Mouse (Mus musculus) intestine, embryonic 15.5 days (tissue): ENCODE results near the gene Lck. TPM values are rescaled to one million over a fixed set of nuclear protein-coding genes. Genes with fewer than 3 reads are reported as not detected.

Experiments
- ATAC-seq: fragments of 200-750 bp; cut with Nextera tagmentation; 2 replicates; pipeline ENCODE4 v1.8.0; 2017; ENCODE audit warnings: moderate TSS enrichment, moderate library complexity
- H3K27ac ChIP-seq: fragments of 300-500 bp; sonication (generic); 2 replicates; pipeline ENCODE4 v1.5.1; 2015; ENCODE audit warnings: mild to moderate bottlenecking, inconsistent platforms
- H3K27me3 ChIP-seq: fragments of 300-500 bp; sonication (generic); replicated peaks from 2 replicates; pipeline ENCODE4 v1.6.1; 2015; ENCODE audit warnings: inconsistent platforms
- H3K36me3 ChIP-seq: fragments of 300-500 bp; sonication (generic); 2 replicates; pipeline ENCODE4 v1.6.1; 2015; ENCODE audit warnings: inconsistent platforms
- H3K4me1 ChIP-seq: fragments of 300-500 bp; sonication (generic); replicated peaks from 2 replicates; pipeline ENCODE4 v1.6.1; 2015; ENCODE audit warnings: inconsistent platforms
- H3K4me2 ChIP-seq: fragments of 300-500 bp; sonication (generic); replicated peaks from 2 replicates; pipeline ENCODE4 v1.6.1; 2015; ENCODE audit warnings: mild to moderate bottlenecking, inconsistent platforms
- H3K4me3 ChIP-seq: fragments of 300-500 bp; sonication (generic); replicated peaks from 2 replicates; pipeline ENCODE4 v1.5.1; 2015; ENCODE audit warnings: inconsistent platforms
- H3K9ac ChIP-seq: fragments of 300-500 bp; sonication (generic); 2 replicates; pipeline ENCODE4 v1.6.1; 2015; ENCODE audit warnings: inconsistent platforms
- H3K9me3 ChIP-seq: fragments of 300-500 bp; sonication (generic); 2 replicates; pipeline ENCODE4 v1.6.1; 2016; ENCODE audit warnings: inconsistent platforms
- WGBS: fragments of 180-500 bp; shearing (Covaris S2); methylation state at CpG from one replicate; pipeline ENCODE4 v1.1.7; 2015; 5-methylcytosine and 5-hydroxymethylcytosine counted together
- polyA plus RNA-seq: library from polyadenylated mRNA; unstranded; fragments of >200 nt; fragmentation: Nextera tagmentation; extraction: Ambion mirVana; gene quantifications from 2 replicates; pipeline ENCODE4 v1.2.1, GENCODE M21; 2015

Gene Lck
- polyA plus RNA-seq, 1 experiment from 2014 or later = 9.7 TPM

- no peaks in the 10 kb centered on the region for H3K36me3 ChIP-seq
- H3K27ac ChIP-seq = no peak overlapping the region
- no peak overlapping the region for H3K4me3 ChIP-seq
- no peak for ATAC-seq
- H3K9me3 ChIP-seq = no peaks in the 10 kb centered on the region
- peaks cover 5% of the 10 kb centered on the region; the same call in 1 of the 2 replicates for H3K4me1 ChIP-seq
- WGBS = 86% methylated on average over 1 of the region's 1 CpGs
- no peak overlapping the region for H3K9ac ChIP-seq
- no peak overlapping the region for H3K4me2 ChIP-seq
- no peaks in the 10 kb centered on the region for H3K27me3 ChIP-seq
Measured at GRCm38 (mm10) chr4:129582251-129582650, 8.8 kb upstream of the Lck start.

GRCm38 (mm10) chr4:129580347-129580746 is 6.9 kb upstream of the Lck start:
- no peaks in the 10 kb centered on the region for H3K36me3 ChIP-seq
- H3K27ac ChIP-seq = no peak overlapping the region
- H3K9ac ChIP-seq = no peak overlapping the region
- WGBS = 54% methylated on average over 7 of the region's 7 CpGs
- no peak for ATAC-seq
- H3K4me3 ChIP-seq = no peak overlapping the region
- peaks cover 8% of the 10 kb centered on the region; the same call in 1 of the 2 replicates for H3K4me1 ChIP-seq
- no peaks in the 10 kb centered on the region for H3K27me3 ChIP-seq
- no peak overlapping the region for H3K4me2 ChIP-seq
- no peaks in the 10 kb centered on the region for H3K9me3 ChIP-seq

GRCm38 (mm10) chr4:129578466-129578865 is 5.0 kb upstream of the Lck start, which contains the start of gene Fam167b:
Gene Fam167b, minus strand, starts transcription at chr4:129578549.
- no peak within 1 kb of the TSS for H3K4me3 ChIP-seq
- no peaks in the 10 kb centered on the region for H3K36me3 ChIP-seq
- H3K4me2 ChIP-seq = no peak within 1 kb of the TSS
- no peak within 1 kb of the TSS for H3K9ac ChIP-seq
- ATAC-seq = no peak
- H3K27ac ChIP-seq = no peak within 1 kb of the TSS
- H3K27me3 ChIP-seq = no peaks in the 10 kb centered on the region
- 87% methylated on average over 5 of the region's 5 CpGs for WGBS
- 0 out of 2 replicates have a peak, but pooled peaks cover 3% of the 10 kb centered on the region for H3K4me1 ChIP-seq
- H3K9me3 ChIP-seq = no peaks in the 10 kb centered on the region

GRCm38 (mm10) chr4:129577688-129578087 is 4.2 kb upstream of the Lck start:
- H3K4me2 ChIP-seq = no peak overlapping the region
- H3K4me3 ChIP-seq = no peak overlapping the region
- no peaks in the 10 kb centered on the region for H3K9me3 ChIP-seq
- H3K9ac ChIP-seq = no peak overlapping the region
- no peak overlapping the region for H3K27ac ChIP-seq
- WGBS = 82% methylated on average over 7 of the region's 7 CpGs
- no peaks in the 10 kb centered on the region for H3K36me3 ChIP-seq
- 0 out of 2 replicates have a peak, but pooled peaks cover 3% of the 10 kb centered on the region for H3K4me1 ChIP-seq
- no peak for ATAC-seq
- H3K27me3 ChIP-seq = no peaks in the 10 kb centered on the region

GRCm38 (mm10) chr4:129576863-129577491 is 3.5 kb upstream of the Lck start:
- 0 out of 2 replicates have a peak overlapping the region, but pooled peaks have one; percentile 2 for H3K9ac ChIP-seq
- WGBS = 41% methylated on average over 21 of the region's 21 CpGs
- ATAC-seq = 0 out of 2 replicates have a peak, but pooled peaks have one; percentile 25
- no peaks in the 10 kb centered on the region for H3K27me3 ChIP-seq
- H3K9me3 ChIP-seq = no peaks in the 10 kb centered on the region
- 0 out of 2 replicates have a peak, but pooled peaks cover 3% of the 10 kb centered on the region for H3K4me1 ChIP-seq
- no peak overlapping the region for H3K27ac ChIP-seq
- 0 out of 2 replicates have a peak overlapping the region, but pooled peaks have one; percentile 2 for H3K4me2 ChIP-seq
- H3K4me3 ChIP-seq = no peak overlapping the region
- H3K36me3 ChIP-seq = no peaks in the 10 kb centered on the region

GRCm38 (mm10) chr4:129575171-129575844 is 1.9 kb upstream of the Lck start:
- Histone ChIP-seq H3K4me2 (no peak overlapping the region), H3K27me3 (no peaks in the 10 kb centered on the region), H3K9me3 (no peaks in the 10 kb centered on the region), H3K4me3 (no peak overlapping the region), H3K27ac (no peak overlapping the region), H3K9ac (no peak overlapping the region), H3K36me3 (no peaks in the 10 kb centered on the region), H3K4me1 (0 out of 2 replicates have a peak, but pooled peaks cover 3% of the 10 kb centered on the region)
- 46% methylated on average over 7 of the region's 8 CpGs for WGBS
- peak; percentile 17; the same call in 1 of the 2 replicates for ATAC-seq

- 0 out of 2 replicates have a peak, but pooled peaks cover 3% of the 10 kb centered on the region for H3K4me1 ChIP-seq
- H3K9me3 ChIP-seq = no peaks in the 10 kb centered on the region
- ATAC-seq = no peak
- no peak overlapping the region for H3K9ac ChIP-seq
- WGBS = 94% methylated on average over 4 of the region's 4 CpGs
- H3K4me2 ChIP-seq = no peak overlapping the region
- H3K4me3 ChIP-seq = no peak overlapping the region
- no peak overlapping the region for H3K27ac ChIP-seq
- H3K36me3 ChIP-seq = no peaks in the 10 kb centered on the region
- H3K27me3 ChIP-seq = no peaks in the 10 kb centered on the region
Measured at GRCm38 (mm10) chr4:129573093-129573370, 409 bp downstream of the Lck start.

GRCm38 (mm10) chr4:129572236-129573092 is 977 bp downstream of the Lck start:
- H3K36me3 ChIP-seq = no peaks in the 10 kb centered on the region
- no peak overlapping the region for H3K4me2 ChIP-seq
- H3K4me1 ChIP-seq = 0 out of 2 replicates have a peak, but pooled peaks cover 3% of the 10 kb centered on the region
- 73% methylated on average over 13 of the region's 13 CpGs for WGBS
- no peaks in the 10 kb centered on the region for H3K27me3 ChIP-seq
- no peaks in the 10 kb centered on the region for H3K9me3 ChIP-seq
- no peak overlapping the region for H3K9ac ChIP-seq
- no peak for ATAC-seq
- H3K4me3 ChIP-seq = no peak overlapping the region
- no peak overlapping the region for H3K27ac ChIP-seq

GRCm38 (mm10) chr4:129571551-129572084 is 1.8 kb downstream of the Lck start:
- Histone ChIP-seq H3K9me3 (no peaks in the 10 kb centered on the region), H3K36me3 (no peaks in the 10 kb centered on the region), H3K4me3 (no peak overlapping the region), H3K4me2 (no peak overlapping the region), H3K27ac (no peak overlapping the region), H3K9ac (no peak overlapping the region), H3K27me3 (no peaks in the 10 kb centered on the region), H3K4me1 (no peaks in the 10 kb centered on the region)
- ATAC-seq = no peak
- 65% methylated on average over 8 of the region's 8 CpGs for WGBS

- ATAC-seq = no peak
Measured at GRCm38 (mm10) chr4:129570028-129570427, 3.4 kb downstream of the Lck start.

GRCm38 (mm10) chr4:129568366-129568765 is 5.1 kb downstream of the Lck start:
- no peak for ATAC-seq
- H3K36me3 ChIP-seq = no peaks in the 10 kb centered on the region
- 88% methylated on average over 7 of the region's 7 CpGs for WGBS
- no peak overlapping the region for H3K9ac ChIP-seq
- no peak overlapping the region for H3K4me2 ChIP-seq
- H3K4me1 ChIP-seq = peaks cover 7% of the 10 kb centered on the region
- no peaks in the 10 kb centered on the region for H3K9me3 ChIP-seq
- H3K27ac ChIP-seq = no peak overlapping the region
- no peaks in the 10 kb centered on the region for H3K27me3 ChIP-seq
- H3K4me3 ChIP-seq = no peak overlapping the region

More at GRCm38 (mm10) chr4:129570028-129570427, 3.4 kb downstream of the Lck start:
- H3K4me3 ChIP-seq = no peak overlapping the region
- no peaks in the 10 kb centered on the region for H3K4me1 ChIP-seq
- no peak overlapping the region for H3K4me2 ChIP-seq
- H3K27me3 ChIP-seq = no peaks in the 10 kb centered on the region
- H3K9ac ChIP-seq = no peak overlapping the region
- WGBS = 82% methylated on average over 6 of the region's 6 CpGs
- H3K9me3 ChIP-seq = no peaks in the 10 kb centered on the region
- H3K36me3 ChIP-seq = no peaks in the 10 kb centered on the region
- no peak overlapping the region for H3K27ac ChIP-seq

GRCm38 (mm10) chr4:129565139-129565538 is 8.3 kb downstream of the Lck start:
- 79% methylated on average over 6 of the region's 6 CpGs for WGBS
- Histone ChIP-seq H3K4me1 (peaks cover 9% of the 10 kb centered on the region), H3K4me2 (no peak overlapping the region), H3K27me3 (no peaks in the 10 kb centered on the region), H3K9me3 (no peaks in the 10 kb centered on the region), H3K4me3 (no peak overlapping the region), H3K9ac (no peak overlapping the region), H3K27ac (no peak overlapping the region), H3K36me3 (no peaks in the 10 kb centered on the region)
- ATAC-seq = no peak
